Mouse (Mus musculus): Measurements from ENCODE around the gene Tgoln1. TPM values are rescaled to one million over a fixed set of nuclear protein-coding genes. Genes with fewer than 3 reads are reported as not detected.
A peak's percentile ranks its signal among the peaks of the same experiment; 100 is the strongest.

Tgoln1 gene
- polyA plus RNA-seq, 1 experiment, result 0.11 TPM

DNA sequence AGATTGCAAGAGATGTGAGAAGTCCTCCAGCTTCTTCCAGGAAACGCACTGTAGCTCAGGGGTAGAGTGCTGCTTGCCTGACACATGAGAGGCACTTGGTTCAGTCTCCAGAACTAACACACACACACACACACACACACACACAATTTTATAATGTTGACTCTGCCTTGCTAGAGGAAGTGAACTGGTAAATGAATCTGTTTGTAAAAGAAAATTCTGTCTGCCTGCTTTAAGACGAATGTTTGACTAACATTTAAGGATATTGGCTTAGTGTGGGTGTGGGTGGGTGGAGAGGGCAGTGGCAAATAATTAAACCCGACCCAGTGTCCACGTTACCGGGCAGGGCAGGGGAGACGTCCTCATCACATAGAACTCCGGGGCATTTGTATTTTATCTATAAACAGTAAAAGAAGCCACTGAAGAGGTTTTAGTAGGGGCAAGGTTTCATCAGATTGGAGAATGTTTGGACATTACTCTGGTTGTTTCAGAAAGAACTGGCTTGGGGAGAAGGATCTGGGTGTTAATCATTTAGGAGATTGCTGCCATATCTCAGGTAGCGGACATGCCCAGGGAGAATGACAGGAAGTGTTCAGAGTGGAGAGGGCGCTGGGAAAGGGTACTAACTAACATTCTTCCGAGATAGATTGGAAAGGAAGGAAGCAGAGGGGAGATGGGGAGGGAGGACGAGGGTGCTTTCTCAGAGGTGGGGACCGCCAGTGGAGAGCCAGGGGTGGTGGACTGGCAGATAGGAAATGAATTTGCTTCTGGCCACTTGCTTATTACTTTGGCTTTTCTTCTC is 3.1 kb upstream of the Tgoln1 start:
- Histone ChIP-seq H3K9me3 (ENCODE audit: control insufficient read depth, low read length) (no peaks in the 10 kb centered on the region), H3K4me1 (ENCODE audit: control insufficient read depth) (peaks cover 22% of the 10 kb centered on the region), H3K36me3 (ENCODE audit: control insufficient read depth) (peaks cover 2% of the 10 kb centered on the region), H3K27me3 (ENCODE audit: control insufficient read depth) (0 out of 2 replicates have a peak, but pooled peaks cover 2% of the 10 kb centered on the region), H3K4me3 (replicated peaks) (no peak overlapping the region)
- no peak for TF ChIP-seq TAL1 (IDR thresholded peaks at IDR 0.05; ENCODE audit: low read length)
- no peak for TF ChIP-seq GATA1 (IDR thresholded peaks at IDR 0.05; ENCODE audit: low read length)

DNA sequence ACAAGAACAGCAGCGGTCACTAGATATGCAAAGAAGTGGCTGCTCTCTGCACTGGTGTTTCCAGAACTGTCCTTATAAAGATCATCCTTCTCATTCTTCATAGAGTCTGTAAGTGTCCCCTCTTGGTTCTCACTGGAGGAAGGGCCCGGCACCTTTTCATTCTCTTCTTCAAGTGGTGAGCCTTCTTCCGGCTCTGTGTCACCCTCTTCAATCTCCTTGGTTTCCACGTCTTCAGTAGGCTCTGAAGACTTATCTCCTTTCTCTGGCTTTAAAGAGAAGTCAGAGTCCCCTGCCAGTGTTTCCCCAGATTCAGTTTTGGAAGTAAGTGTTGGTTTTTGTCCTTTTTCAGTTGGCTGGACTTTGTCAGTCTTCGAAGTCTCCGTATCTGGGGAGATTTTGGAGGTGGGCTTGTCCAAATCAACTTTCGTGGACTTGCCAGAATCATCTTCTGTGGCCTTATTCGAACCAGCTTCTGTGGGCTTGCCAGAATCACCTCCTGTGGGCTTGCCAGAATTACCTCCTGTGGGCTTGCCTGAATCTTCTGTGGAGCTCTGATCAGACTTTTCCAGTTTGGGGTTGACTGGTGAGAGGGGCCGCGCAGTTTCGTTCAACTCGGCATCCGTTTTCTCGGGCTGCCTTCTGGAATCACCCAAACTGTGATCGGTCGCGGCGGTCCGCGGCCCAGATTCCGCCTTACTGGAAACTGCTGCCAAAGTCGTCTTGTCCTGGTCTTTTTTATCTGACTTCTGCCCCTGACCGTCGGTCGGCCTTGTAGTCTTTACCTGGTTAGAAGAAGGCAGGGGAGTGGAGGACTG is 1.0 kb downstream of the Tgoln1 start:
- peaks cover 35% of the 10 kb centered on the region for H3K4me1 ChIP-seq (ENCODE audit: control insufficient read depth)
- no peak for TF ChIP-seq TAL1 (IDR thresholded peaks at IDR 0.05; ENCODE audit: low read length)
- no peak for TF ChIP-seq GATA1 (IDR thresholded peaks at IDR 0.05; ENCODE audit: low read length)
- peak overlapping the region; percentile 85 for H3K4me3 ChIP-seq (replicated peaks)
- H3K9me3 ChIP-seq (ENCODE audit: control insufficient read depth, low read length), result no peaks in the 10 kb centered on the region
- H3K36me3 ChIP-seq (ENCODE audit: control insufficient read depth), result peaks cover 35% of the 10 kb centered on the region
- 0 out of 2 replicates have a peak, but pooled peaks cover 2% of the 10 kb centered on the region for H3K27me3 ChIP-seq (ENCODE audit: control insufficient read depth)

DNA sequence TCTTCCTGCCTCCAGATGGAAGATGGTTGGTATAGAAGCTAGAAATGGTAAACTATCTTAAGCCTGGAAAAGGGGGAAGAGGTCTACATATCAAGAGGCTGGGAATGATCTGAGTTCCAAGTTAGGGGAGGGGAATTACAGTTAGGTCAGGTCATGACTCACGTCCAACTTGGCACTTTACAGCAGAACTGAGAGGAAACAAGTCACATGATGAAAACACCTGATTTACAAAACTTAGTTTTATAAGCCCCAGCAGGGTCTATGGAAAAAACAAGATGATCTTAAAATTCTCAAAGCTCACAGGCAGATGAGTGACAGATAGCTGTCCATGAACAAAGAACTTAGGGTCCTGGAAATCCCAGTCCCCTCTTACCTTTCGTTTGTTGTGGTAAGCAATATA is 1.6 kb downstream of the Tgoln1 start:
- Histone ChIP-seq H3K27me3 (ENCODE audit: control insufficient read depth) (0 out of 2 replicates have a peak, but pooled peaks cover under 1% of the 10 kb centered on the region), H3K4me3 (replicated peaks) (peak overlapping the region; percentile 85), H3K4me1 (ENCODE audit: control insufficient read depth) (peaks cover 35% of the 10 kb centered on the region), H3K36me3 (ENCODE audit: control insufficient read depth) (peaks cover 41% of the 10 kb centered on the region), H3K9me3 (ENCODE audit: control insufficient read depth, low read length) (no peaks in the 10 kb centered on the region)
- TF ChIP-seq GATA1 (IDR thresholded peaks at IDR 0.05; ENCODE audit: low read length) (no peak), TAL1 (IDR thresholded peaks at IDR 0.05; ENCODE audit: low read length) (no peak)

DNA sequence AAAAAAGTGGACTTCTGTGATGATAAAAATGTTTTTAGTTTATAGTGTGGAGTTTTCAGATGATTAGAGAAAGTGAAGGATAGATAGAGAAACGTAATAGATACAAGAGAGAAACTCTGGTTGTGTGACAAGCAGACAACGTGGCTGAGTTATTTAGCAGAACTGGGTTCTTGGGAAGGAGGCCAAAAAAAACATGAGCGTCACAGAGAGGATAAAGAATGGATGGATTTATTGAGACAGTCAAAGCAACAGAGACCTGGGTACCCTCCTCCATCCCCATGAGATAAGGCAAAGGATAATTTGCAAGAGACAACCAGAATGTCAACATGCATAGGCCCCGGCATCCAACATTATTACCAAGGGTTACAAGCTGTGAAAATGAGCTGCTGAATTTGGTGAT is 6.5 kb downstream of the Tgoln1 start:
- Histone ChIP-seq H3K27me3 (ENCODE audit: control insufficient read depth) (no peaks in the 10 kb centered on the region), H3K4me3 (replicated peaks) (no peak overlapping the region), H3K9me3 (ENCODE audit: control insufficient read depth, low read length) (no peaks in the 10 kb centered on the region), H3K36me3 (ENCODE audit: control insufficient read depth) (peaks cover 83% of the 10 kb centered on the region), H3K4me1 (ENCODE audit: control insufficient read depth) (peaks cover 19% of the 10 kb centered on the region)
- TF ChIP-seq GATA1 (IDR thresholded peaks at IDR 0.05; ENCODE audit: low read length) (no peak), TAL1 (IDR thresholded peaks at IDR 0.05; ENCODE audit: low read length) (no peak)

DNA sequence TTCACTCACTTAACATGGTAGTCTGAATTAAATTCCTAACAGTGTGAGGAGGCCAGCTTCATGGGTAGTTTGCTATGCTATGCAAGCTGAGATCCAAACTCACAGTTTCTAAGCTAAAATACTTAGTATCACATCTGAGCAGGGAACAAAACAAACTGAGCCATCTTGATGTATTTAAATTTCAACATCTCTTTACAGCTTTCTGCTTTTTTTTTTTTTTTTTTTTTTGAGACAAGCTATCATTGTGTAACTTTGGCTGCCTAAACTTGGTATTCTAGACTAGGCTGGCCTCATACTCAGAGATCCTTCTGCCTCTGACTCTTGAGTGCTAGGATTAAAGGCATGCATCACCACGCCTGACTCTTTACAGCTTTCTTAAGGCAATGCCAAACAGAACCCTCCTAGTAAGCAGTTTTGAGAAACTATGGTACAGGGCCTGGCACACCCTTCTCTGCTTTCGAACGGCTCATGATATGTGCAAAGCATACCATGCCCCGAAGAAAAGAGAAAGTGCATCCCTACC is 8.1 kb downstream of the Tgoln1 start:
- TF ChIP-seq GATA1 (IDR thresholded peaks at IDR 0.05; ENCODE audit: low read length) (no peak), TAL1 (IDR thresholded peaks at IDR 0.05; ENCODE audit: low read length) (no peak)
- H3K4me3 ChIP-seq (replicated peaks), result no peak overlapping the region
- no peaks in the 10 kb centered on the region for H3K9me3 ChIP-seq (ENCODE audit: control insufficient read depth, low read length)
- H3K4me1 ChIP-seq (ENCODE audit: control insufficient read depth), result peaks cover 4% of the 10 kb centered on the region
- no peaks in the 10 kb centered on the region for H3K27me3 ChIP-seq (ENCODE audit: control insufficient read depth)
- peaks cover 92% of the 10 kb centered on the region for H3K36me3 ChIP-seq (ENCODE audit: control insufficient read depth)

DNA sequence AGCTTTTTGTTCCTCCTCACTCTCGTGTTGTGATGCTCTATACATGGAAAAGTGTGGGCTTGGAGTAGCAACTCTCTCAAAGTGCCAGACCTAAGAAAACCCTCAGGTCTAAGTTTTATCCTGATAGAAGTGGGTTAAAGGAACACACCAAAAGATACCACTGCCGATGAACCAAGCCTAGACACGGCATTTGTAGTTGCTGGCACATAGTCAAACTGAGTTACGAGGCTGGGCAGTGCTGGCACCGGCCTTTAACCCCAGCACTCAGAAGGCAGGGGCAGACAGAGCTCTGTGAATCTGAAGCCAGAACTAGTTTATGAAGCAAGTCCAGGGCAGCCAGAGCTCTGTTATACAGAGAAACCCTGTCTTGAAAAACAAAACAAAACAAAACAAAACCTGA is 9.1 kb downstream of the Tgoln1 start:
- no peak for TF ChIP-seq TAL1 (IDR thresholded peaks at IDR 0.05; ENCODE audit: low read length)
- Histone ChIP-seq H3K36me3 (ENCODE audit: control insufficient read depth) (peaks cover 90% of the 10 kb centered on the region), H3K4me3 (replicated peaks) (no peak overlapping the region), H3K4me1 (ENCODE audit: control insufficient read depth) (no peaks in the 10 kb centered on the region), H3K27me3 (ENCODE audit: control insufficient read depth) (no peaks in the 10 kb centered on the region), H3K9me3 (ENCODE audit: control insufficient read depth, low read length) (no peaks in the 10 kb centered on the region)

DNA sequence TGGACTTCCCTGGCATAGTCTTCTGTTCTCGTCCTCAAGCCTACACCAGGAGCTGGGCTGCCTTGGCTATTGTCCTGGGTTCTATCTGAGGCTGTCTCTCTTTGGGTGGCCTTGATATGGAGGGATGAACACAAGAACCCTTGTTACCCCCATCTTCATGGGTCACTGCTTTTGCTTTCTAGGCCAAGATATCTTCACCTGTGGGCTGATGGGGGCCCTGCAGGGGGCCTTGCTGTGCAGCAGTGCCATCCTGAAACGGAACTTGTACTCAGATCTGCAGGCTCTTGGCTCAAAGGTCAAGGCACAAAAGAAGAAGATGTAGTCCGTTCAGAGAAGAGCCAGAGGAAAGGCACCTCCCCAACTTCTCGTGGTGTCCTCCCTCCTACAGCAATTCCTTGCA is 9.7 kb downstream of the Tgoln1 start:
- Histone ChIP-seq H3K4me3 (replicated peaks) (no peak overlapping the region), H3K9me3 (ENCODE audit: control insufficient read depth, low read length) (no peaks in the 10 kb centered on the region), H3K4me1 (ENCODE audit: control insufficient read depth) (no peaks in the 10 kb centered on the region), H3K27me3 (ENCODE audit: control insufficient read depth) (no peaks in the 10 kb centered on the region), H3K36me3 (ENCODE audit: control insufficient read depth) (peaks cover 86% of the 10 kb centered on the region)
- TF ChIP-seq GATA1 (IDR thresholded peaks at IDR 0.05; ENCODE audit: low read length), result no peak
- no peak for TF ChIP-seq TAL1 (IDR thresholded peaks at IDR 0.05; ENCODE audit: low read length)

DNA sequence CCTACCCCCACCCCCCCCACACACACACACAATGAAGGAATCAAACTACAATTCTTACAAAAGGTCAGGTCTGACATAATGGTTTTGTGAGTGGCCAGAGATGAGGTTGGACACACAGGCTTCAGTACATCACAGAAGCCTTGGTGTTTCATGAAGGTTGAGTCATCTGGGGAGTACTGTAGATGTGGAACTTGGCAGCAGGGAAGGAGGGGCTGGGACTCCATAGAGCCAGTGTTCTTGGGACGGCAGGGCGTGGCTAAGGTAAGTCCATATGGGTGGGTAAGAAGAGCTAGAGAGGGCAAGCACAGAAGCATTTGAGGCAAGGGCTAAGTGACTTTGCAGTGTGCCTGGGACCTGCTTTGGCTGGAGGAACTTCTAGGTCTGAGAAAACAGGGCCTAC is 12.7 kb downstream of the Tgoln1 start:
- TF ChIP-seq TAL1 (IDR thresholded peaks at IDR 0.05; ENCODE audit: low read length) (no peak), GATA1 (IDR thresholded peaks at IDR 0.05; ENCODE audit: low read length) (no peak)
- Histone ChIP-seq H3K4me3 (replicated peaks) (no peak overlapping the region), H3K9me3 (ENCODE audit: control insufficient read depth, low read length) (no peaks in the 10 kb centered on the region), H3K36me3 (ENCODE audit: control insufficient read depth) (peaks cover 57% of the 10 kb centered on the region), H3K27me3 (ENCODE audit: control insufficient read depth) (no peaks in the 10 kb centered on the region), H3K4me1 (ENCODE audit: control insufficient read depth) (peaks cover 5% of the 10 kb centered on the region)

DNA sequence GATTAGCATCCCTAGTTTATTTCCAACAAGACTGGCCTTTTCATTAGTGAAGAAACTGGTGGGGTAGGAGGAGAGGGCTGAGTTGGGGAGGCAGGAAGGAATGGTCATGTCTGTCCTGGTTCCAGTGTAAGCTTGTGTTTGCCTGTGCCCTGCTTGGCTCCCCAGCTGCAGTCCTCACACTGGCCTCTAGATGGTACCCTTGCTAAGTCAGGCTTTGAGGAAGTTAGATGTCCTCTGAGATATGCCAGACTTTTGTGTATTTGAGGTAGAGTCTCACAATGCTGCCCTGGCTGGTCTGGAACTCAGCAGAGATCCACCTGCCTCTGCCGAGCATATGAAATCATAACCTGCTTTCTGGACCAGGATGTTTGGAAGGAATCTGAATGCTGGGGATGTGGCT is 15.1 kb downstream of the Tgoln1 start:
- Histone ChIP-seq H3K27me3 (ENCODE audit: control insufficient read depth) (no peaks in the 10 kb centered on the region), H3K9me3 (ENCODE audit: control insufficient read depth, low read length) (no peaks in the 10 kb centered on the region), H3K36me3 (ENCODE audit: control insufficient read depth) (peaks cover 38% of the 10 kb centered on the region), H3K4me3 (replicated peaks) (no peak overlapping the region), H3K4me1 (ENCODE audit: control insufficient read depth) (peaks cover 28% of the 10 kb centered on the region)
- TF ChIP-seq GATA1 (IDR thresholded peaks at IDR 0.05; ENCODE audit: low read length) (peak; percentile 64; the same call in 1 of the 2 replicates), TAL1 (IDR thresholded peaks at IDR 0.05; ENCODE audit: low read length) (no peak)
